23 mouse cellular contexts compared by ENCODE assay signal in the genomic region with DNA sequence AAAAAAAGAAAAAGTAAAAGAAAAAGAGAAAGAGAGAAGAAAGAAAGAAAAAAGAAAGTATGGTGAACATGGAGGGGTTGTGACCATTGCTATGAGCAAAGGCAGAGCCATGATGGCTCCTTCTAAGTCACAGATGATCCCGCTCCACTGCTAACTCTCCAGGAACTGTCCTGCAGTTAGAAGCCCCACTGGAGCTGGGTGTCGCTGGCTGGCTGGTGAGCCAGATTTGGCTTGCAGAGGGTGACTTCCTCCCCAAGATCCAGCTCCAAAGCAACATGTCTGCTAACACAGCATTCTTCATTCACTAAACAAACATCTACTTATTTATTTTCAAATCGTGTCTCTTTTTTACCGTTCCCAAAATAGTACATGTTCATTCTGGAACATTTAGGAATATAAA.
DNase-seq lines count a peak whose midpoint lies in the region; ATAC-seq and TF ChIP-seq lines count a peak whose summit lies in the region.
"Had no signal": no experiment of that assay in that cellular context is flagged by ENCODE, and none has a peak within 500 bp of the region (broad histone marks: within the 10 kb centered on the region; RNA-seq: fewer than 3 reads in every experiment).

No protein-coding gene starts in this region.

- ATAC-seq in lung, embryonic 14.5 days (ENCODE audit: insufficient read depth) = no peak
- ATAC-seq in lung, embryonic 16.5 days (ENCODE audit: low read depth) = peak; percentile 72
- ATAC-seq: activated CD4-positive, CD25-positive, alpha-beta regulatory T cell, adult 4 months; CD4-positive, CD25-positive, alpha-beta regulatory T cell, adult 4 months; forebrain, embryonic 13.5 days; Patski had no signal

- 0 out of 2 replicates have a peak, but pooled peaks cover 6% of the 10 kb centered on the region for H3K4me1 ChIP-seq in lung, embryonic 14.5 days (ENCODE audit: insufficient read depth)
- H3K4me1 ChIP-seq in lung, embryonic 16.5 days (replicated peaks; ENCODE audit: control insufficient read depth, insufficient read depth, low read length) = peaks cover 11% of the 10 kb centered on the region; the same call in 1 of the 2 replicates
- H3K4me1 ChIP-seq: embryonic facial prominence, embryonic 12.5 days had no signal

- H3K9me3 ChIP-seq in lung, embryonic 14.5 days (ENCODE audit: low read depth, low read length) = no peaks in the 10 kb centered on the region
- no peaks in the 10 kb centered on the region for H3K9me3 ChIP-seq in lung, embryonic 16.5 days (ENCODE audit: control insufficient read depth, low read length)
- H3K9me3 ChIP-seq: embryonic facial prominence, embryonic 10.5 days; embryonic facial prominence, embryonic 12.5 days; forebrain, embryonic 13.5 days; G1E had no signal

- H3K4me2 ChIP-seq in lung, embryonic 14.5 days = no peak overlapping the region
- no peak overlapping the region for H3K4me2 ChIP-seq in lung, embryonic 16.5 days (ENCODE audit: low read depth, low read length)
- H3K4me2 ChIP-seq: embryonic facial prominence, embryonic 12.5 days; forebrain, embryonic 13.5 days had no signal

- WGBS in lung, embryonic 14.5 days = 52% methylated on average over 4 of the region's 4 CpGs
- 44% methylated on average over 4 of the region's 4 CpGs for WGBS in lung, embryonic 16.5 days

- H3K9ac ChIP-seq in lung, embryonic 14.5 days = no peak overlapping the region
- no peak overlapping the region for H3K9ac ChIP-seq in lung, embryonic 16.5 days (ENCODE audit: low read length)
- H3K9ac ChIP-seq: embryonic facial prominence, embryonic 12.5 days; forebrain, embryonic 13.5 days had no signal

- H3K4me3 ChIP-seq in lung, embryonic 14.5 days (ENCODE audit: low read depth, low read length) = no peak overlapping the region
- no peak overlapping the region for H3K4me3 ChIP-seq in lung, embryonic 16.5 days (ENCODE audit: low read length)
- H3K4me3 ChIP-seq: embryonic facial prominence, embryonic 10.5 days; embryonic facial prominence, embryonic 12.5 days; forebrain, embryonic 13.5 days had no signal

- TF ChIP-seq CTCF in lung, embryonic 14.5 days (IDR thresholded peaks at IDR 0.05; ENCODE audit: low read depth) = no peak

- peaks cover 30% of the 10 kb centered on the region for H3K27me3 ChIP-seq in lung, embryonic 14.5 days (ENCODE audit: insufficient read depth, low read length)
- peaks cover 21% of the 10 kb centered on the region for H3K27me3 ChIP-seq in lung, embryonic 16.5 days (ENCODE audit: control insufficient read depth, insufficient read depth, low read depth, low read length)

- no peaks in the 10 kb centered on the region for H3K36me3 ChIP-seq in lung, embryonic 14.5 days (ENCODE audit: insufficient read depth)
- H3K36me3 ChIP-seq in lung, embryonic 16.5 days (ENCODE audit: control insufficient read depth, insufficient read depth, low read length) = no peaks in the 10 kb centered on the region
- H3K36me3 ChIP-seq: embryonic facial prominence, embryonic 10.5 days; embryonic facial prominence, embryonic 12.5 days; G1E had no signal

- H3K27ac ChIP-seq in lung, embryonic 14.5 days (ENCODE audit: low read depth) = no peak overlapping the region
- H3K27ac ChIP-seq in lung, embryonic 16.5 days (ENCODE audit: low read length) = no peak overlapping the region
- H3K27ac ChIP-seq: embryonic facial prominence, embryonic 10.5 days; embryonic facial prominence, embryonic 12.5 days; forebrain, embryonic 13.5 days had no signal

- peak; percentile 51 for DNase-seq in lung, embryonic 14.5 days
- no peak for DNase-seq in lung, postnatal 36 days
- no peak for DNase-seq in lung, adult 18-20 months
- peak; percentile 39 for DNase-seq in lung, postnatal 10 days
- DNase-seq in lung, postnatal 14 days = no peak
- peak; percentile 7 to 62 for DNase-seq in lung, postnatal 4 days
- DNase-seq: adrenal gland, adult 8-10 months; adrenal gland, postnatal 14 days; adrenal gland, postnatal 36 days; B cell, adult 2 months; cerebellum, adult 11-12 months; cerebellum, adult 2 months; cerebellum, adult 9-10 months; cerebellum, postnatal 10 days; cerebellum, postnatal 25 days had no signal

Comparison
In these comparisons a context has a peak if more than half of its experiments do, and no peak if none do; other contexts are left out.
1. DNase-seq: peak in lung, embryonic 14.5 days (single experiment), lung, postnatal 10 days (single experiment) and lung, postnatal 4 days (2 of 2); none in lung, postnatal 36 days (single experiment), lung, adult 18-20 months (0 of 2) and lung, postnatal 14 days (single experiment).